Mouse (Mus musculus) neutrophil, adult 5-6 weeks (primary cell): ENCODE results near the gene Cobl. TPM values are rescaled to one million over a fixed set of nuclear protein-coding genes. Genes with fewer than 3 reads are reported as not detected.

Source experiments
- ATAC-seq: fragments of 151-379, 151-347 bp; 2 replicates; pipeline ENCODE4 v1.8.0; 2017; ENCODE audit warnings: mild to moderate bottlenecking, moderate TSS enrichment; ENCODE audit not compliant: insufficient number of reproducible peaks, poor library complexity, low FRiP score, severe bottlenecking; ENCODE audit errors: extremely low read depth
- total RNA-seq: library from RNA; stranded (forward); fragments of 200-1000 nt; gene quantifications from 2 replicates; pipeline ENCODE4 v1.2.3, GENCODE M21; 2017

Cobl gene
- total RNA-seq, 1 experiment from 2014 or later, result 0.12 TPM

DNA sequence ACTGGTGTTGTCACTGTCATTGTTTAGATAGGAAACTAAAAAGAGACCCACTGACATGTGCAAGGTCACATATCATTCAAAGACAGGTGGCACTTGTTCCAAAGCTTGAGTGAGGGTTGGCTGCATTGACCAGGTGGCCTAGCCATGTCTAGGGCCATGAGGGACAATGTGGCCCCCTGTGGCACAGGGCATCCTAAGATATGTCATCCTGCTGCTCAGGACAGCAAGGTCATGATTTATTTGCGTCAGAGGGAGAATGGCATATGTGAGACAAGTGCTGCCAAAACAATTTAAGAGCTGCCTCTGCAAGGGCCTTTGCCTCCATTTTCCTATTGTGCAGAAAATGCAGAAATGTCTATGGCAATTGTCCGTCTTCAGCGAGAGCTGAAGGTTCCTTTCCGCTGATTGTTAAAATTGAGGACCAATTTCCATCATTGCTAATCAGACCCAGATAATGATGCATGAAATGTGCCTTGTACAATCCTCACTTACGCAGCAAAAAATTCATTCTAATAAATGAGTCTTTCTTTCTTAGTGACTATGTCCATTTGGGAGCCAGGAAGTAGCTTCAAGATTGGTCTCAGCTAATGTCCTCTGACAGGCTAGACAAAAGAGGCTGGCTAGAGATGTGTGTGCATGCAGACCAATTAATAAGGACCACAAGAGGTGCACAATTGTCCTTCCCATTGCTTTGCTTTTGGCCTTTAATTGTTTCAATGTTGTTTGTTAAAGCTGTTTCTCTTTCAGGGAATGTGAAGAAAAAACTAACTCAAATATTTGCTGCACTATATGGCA, 207.2 kb downstream of the Cobl start:
- no peak for ATAC-seq

DNA sequence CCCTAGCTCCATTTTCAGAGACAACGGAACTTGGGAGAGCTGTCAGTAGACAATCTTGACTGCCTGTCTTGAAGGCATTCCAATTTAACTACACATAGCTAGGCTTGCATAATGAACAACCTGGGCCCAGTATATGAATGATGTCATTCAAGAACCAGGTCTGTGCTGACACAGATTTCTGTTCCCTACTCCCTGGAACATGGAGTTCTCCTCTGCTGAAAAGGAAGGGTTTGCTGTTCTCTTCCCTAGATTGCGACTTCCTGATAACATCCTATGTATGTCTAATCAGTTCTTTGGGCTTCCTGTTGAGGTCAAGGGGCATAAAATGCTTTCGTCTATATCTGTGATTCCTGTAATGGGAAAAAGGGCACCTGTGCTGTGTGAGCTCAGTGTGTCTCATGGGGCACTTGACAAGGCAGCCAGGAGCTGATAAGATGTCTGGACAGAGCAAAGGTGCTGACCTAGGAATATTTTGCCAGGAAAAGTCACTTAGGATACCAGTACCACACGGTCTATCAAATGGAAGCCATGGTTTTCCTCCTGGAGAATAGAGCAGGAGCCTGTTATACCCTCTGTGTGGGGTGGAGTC, 219.3 kb downstream of the Cobl start:
- ATAC-seq, result no peak

DNA sequence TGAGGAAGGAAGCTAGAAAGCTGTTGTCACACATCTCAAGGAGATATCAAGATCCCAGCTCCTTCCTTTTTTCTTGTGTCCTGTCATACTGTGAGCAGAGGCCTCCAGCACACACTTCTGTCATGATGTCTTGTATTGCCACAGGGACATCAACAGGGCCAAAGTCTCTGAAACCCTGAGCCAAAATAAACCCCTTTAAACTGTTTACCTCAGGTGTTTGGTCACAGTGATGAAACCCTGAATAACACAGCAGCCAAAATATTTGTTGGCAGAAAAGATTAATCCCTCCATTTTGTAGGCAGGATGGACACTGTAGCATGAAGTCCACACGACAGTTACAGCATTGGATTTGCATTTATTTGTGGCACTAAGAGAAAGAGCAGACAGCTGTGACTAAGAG, 228.4 kb downstream of the Cobl start:
- no peak for ATAC-seq

DNA sequence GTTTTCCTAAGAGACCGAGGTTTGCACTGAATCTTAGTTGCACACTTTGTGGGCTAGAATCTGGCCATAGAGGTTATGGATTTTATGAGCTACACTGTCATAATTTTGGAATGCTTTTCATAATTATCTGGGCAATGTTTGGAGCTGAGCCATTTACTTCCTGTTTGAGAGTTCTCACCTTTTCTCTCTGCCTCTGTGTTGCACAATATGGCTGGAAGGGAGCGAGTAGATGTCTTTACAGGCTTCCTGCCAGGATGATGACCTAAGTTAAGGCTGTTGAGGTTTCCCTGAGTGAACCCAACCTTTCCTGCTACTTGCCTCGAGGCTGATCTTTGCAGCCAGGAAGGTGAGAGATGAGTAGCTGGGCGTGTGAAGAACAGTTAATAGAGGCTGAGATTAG, 229.9 kb downstream of the Cobl start:
- ATAC-seq, result no peak

DNA sequence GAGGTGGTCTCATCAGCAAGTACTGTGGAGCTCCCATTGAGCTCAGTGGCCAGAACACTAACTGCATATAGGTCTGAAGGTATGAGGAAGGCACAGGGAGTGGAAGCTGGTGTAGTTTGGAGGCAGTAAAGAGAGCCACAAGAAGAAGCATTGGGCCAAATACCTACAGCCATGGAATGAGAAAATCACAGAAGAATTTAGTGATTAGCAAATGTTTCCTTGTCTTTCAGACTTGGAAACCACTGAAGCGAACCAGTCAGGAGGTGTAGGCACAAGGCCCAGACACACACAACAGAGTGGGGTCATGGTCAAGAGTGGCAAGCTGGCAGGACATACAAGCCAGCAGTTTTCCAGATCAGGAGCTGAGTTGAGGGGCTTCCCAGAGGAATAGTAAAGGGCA, 230.6 kb downstream of the Cobl start:
- ATAC-seq, result no peak

DNA sequence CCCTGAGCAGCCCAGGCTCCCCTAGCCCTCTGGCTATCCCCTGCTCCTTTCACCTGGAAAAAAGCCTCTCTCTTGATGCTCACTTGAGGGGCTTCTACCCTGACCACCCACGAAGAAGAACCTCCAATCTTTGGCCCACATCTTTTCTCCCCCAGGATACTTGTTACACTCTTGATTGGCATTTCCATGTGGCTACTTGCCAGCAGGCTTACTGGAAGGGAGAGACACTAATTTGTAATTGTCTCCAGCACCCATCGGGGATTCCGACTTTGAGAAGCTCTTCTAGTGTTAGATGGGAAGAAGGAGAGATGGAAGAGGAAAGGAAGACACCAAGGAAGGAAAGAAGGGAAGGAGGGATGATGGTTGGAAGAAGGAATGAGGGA, 232.0 kb downstream of the Cobl start:
- ATAC-seq, result no peak

DNA sequence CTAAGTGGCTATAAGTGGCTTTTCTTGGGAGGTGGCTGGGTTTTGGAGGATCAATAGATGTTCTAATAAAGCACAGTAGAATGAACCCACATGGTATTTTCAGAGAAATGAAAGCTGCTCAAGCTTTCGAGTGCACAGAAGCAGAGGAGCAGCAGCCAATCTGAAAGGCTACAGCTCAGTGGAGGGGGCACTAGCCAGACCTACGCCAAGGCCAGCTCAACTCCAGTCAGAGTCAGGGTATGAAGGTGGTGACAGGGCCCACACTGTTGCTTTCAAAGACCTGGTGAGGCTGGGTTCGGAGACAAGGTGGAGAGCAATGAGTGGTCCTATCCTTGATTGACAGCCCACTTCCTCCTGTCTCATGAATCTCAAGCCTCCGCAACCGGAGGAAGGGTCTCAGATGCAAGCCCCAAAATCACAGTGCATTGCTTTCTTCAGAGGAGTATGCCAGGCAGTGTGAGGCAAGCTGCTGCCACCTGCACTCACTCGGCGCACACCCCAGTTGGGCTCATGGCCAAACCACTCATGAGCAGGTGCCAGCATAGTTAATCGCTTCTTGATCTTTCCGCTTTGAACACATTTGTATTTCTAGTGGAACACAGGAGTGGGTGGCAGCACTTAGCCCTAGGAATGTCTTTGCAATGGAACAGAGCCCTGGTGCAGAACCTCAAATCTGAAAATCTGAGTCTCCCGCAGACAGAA, 232.6 kb downstream of the Cobl start:
- ATAC-seq, result no peak

DNA sequence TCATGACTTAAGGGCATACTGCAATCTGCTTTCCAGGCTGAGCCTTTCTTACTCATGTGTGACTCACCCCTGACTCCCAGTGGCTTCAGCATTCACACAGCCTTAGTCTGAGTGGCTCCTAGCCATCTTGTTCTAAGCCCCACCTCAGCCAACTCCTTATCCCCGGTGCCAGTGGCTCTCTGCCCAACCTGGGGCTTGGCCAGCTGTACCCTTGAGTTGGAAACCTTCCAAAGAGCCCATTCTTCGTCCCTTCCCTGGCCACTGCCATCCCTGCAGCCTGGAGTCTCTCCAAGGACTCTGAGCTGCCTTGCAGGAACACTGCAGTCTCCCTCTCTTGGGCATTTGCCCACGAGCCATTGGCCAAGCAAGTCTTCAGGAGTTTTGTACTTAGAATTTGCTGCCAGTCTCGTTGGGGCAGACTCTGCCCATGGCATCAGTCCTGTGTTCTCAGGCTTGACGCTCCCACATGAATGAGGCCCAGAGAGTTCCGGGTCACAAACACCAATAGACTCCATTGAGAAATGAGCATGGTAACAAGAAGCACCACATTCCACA, 233.2 kb downstream of the Cobl start:
- ATAC-seq, result no peak

DNA sequence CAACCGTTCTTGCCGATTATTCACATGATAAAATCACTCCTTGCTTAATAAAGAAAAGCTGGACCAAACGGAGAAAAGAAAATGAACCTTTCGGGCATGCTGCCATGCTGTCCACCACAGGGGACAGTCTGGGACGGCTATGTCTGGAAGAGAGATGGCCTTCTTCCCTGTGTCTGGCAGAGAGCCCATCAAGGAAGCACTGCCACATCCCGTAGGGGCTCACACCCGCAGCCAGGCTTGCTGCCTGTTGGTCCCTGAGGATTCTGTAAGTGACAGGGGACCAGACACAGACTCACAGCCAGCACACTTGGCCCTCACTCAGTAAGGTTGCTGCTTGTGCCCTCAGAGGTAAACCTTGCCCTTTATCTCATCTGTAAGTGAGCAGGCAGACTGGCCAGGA, 235.3 kb downstream of the Cobl start:
- ATAC-seq, result no peak

DNA sequence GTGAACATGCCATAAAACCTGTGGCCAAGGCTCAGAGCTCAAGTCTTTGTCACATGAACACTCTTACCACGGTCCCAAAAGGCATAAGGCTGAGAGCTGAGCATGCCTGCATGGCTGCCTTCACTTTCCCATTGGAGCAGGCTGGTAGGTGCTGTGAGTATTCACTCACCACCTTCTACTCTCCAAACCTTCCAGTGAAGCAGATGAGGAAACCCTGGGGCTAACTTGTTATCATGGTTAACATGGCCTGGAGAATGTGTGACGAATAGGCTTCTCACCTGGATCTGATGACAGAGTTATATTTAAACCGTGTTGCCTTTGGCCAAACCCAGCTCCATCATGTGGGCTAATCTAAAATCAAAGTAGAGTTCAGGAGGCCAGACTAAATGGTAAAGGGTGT, 237.4 kb downstream of the Cobl start:
- ATAC-seq, result no peak

DNA sequence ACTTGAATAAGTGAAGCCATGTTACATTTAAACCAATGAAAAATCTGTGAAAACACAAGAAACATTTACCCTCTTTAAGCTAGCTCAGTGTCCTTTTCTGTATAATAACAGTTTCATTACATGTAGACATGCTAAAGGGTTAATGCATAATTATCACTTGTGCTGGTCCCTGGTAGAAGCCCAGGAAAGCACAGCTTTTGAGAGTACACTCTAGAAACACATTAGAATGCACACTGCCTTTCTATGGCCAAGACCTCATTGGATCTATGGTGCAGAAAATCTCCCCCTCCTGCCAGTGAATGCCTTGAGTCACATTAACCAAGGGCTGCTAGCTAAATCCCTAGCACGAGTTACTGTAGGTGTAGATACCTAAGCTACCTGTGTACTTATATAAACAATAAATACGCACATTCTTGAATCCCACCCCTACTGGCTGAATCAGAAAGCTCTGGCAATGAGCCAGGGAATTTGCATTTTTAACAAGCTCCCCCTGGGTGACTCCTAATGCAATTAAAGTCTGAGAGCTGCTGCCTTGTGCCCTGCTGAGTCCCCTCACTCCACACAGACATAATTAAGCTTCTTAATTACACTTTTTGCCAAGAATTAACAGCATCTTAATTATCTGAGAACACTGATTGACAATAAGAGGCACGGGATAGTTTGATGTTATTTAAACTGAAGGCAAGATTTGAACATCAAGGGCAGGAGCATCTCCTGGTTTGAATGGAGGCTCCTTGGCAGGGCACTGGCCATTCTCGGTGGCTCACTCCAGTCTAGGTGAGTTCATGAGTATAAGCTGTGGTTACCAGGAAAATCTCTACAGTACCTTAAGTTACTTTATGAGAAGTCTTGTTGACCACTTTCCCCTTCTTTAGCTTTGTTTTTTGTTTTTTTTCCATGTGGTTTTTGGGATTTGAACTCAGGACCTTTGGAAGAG, 244.9 kb downstream of the Cobl start:
- ATAC-seq, result no peak

DNA sequence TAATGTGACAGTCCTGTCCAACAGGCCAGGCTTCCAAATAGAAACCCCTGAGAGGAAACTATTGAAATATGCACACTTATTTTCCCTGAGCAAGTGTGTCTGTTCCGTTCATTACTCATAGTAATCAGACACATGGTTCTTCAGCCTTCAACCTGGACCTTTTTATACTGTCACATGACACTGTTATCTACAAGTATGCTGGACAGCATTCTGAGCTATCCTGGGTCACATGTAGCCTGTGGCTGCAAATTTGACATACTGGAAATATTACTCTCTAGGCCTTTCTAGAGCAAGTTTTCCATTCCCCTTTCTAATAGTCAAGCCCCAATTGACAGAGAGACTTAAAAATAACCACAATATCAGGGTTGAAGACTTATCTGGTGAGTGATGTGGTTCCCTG, 247.9 kb downstream of the Cobl start:
- no peak for ATAC-seq

DNA sequence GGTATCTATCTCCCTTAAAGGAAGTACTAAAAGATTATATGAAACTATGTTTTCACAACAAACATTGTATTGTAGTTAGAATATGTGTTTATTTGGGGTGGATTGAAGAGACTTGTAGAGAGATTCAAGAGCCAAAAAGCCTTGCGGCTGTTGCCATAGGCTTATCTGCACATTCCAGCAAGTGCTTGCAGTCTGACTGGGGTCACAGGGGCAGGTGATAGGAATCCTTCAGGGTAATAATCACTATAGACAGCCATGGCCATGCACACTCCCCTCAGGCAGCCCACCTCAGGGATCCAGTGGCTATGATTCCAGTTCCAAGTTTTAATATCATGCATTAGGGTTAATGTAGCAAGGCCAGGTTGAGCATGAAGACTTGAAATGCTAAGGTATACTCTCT, 249.2 kb downstream of the Cobl start:
- no peak for ATAC-seq

DNA sequence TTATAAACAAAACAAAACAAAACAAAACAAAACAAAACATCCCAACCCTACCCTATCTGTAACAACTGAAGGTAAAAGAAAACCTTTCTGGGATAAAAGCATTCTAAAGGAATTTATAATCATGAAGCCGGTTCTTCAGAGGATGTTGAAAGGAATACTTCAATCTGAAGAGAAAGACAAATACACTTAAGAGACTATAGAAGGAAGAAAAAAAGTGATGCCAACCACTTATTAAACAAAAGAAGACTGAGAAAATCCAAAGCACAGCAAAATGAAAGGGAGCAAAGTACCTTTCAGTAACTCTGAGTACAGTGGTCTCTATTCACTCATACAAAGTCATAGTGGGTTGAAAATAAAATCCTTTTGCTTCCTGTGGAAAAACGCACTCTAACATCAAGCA, 256.2 kb downstream of the Cobl start:
- no peak for ATAC-seq

DNA sequence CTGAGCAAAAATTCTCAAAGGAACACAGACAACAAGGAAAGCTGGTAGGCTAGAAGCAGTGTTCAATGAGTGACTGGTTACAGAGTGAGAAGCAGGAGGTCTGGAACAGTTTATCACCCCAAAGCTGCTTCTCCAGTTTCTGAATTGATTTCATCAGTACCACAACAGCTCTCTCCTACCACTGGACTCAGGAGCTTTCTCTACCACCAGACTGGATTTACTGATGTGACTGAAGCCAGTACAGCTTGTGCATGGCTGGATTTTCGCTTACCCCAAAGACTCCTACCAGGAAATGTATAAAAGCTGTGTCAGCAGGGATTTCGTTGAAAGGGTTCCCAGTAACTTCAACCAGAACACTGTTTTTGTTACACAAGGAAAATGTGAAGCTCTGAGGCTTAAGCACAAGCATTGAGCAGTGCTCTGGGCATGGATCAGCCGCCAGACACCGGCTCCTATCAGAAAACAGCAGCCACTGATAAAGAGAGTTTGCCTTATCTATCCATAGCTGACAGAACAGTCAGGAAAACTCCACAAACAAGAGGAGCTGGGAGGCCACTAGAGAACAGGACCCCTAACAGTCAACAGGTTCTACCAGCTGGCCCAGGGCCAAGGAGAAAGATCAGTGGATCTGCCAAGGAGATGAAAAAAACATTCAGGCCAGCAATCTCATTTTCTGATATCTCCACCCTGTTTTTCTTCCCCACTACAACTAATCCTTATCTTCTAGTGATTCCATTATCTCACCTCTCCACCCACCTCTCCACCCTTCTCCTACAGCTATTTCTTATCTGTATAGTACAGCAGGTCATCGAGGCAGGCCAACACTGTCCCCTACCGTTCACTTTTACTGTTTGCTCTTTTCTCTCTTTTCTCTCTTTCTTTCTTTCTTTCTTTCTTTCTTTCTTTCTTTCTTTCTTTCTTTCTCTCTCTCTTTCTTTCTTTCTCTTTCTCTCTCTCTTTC, 259.3 kb downstream of the Cobl start:
- ATAC-seq, result no peak

DNA sequence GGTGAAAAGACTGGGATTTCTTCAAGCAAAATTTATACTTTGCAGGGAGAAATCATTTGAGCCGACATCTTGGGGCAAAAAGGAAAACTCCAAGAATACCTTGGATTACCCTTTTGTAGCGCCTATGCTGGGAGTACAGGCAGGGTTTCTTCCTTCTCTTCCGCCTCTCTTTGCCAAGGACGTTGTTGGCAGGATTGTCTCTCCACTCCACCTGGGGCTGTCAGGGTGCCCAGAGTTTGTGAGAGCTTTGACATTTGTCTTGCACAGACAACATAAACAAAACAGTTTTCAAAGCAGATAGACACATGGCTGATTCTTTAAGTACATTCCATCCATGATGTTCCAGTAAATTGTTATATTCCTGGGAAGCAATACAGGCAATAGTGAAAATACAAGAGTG, 265.3 kb downstream of the Cobl start:
- ATAC-seq, result no peak

DNA sequence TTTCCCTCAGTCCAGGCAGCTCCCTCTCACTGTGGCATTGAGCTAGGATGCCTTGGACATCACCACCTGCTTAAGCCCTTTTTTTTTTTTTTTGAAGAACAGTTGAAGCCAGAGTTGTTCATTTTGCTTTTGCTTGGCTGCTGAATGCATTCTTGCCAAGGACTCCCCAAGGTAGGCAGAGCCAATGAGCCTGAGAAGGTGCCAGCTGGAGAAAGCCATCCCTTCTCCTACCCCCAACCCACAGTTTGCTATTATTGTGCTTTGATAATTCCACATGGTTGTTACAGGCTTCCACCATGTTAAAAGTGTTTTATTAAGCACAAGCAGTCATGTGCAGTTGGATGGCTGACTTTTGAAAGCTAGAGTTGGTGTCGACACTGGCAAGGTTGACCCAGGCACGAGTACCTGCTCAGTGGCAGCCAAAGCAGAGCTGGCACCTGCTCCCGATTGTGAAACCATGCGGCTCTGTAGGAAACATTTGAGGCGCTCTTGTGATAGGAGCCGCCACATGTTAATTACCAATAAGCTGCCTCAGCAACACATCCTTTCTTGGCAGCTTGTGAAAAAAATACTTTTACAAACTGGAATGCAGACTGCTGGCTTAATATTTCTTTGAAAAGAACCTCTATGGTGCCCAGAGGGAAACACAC, 265.9 kb downstream of the Cobl start:
- no peak for ATAC-seq

DNA sequence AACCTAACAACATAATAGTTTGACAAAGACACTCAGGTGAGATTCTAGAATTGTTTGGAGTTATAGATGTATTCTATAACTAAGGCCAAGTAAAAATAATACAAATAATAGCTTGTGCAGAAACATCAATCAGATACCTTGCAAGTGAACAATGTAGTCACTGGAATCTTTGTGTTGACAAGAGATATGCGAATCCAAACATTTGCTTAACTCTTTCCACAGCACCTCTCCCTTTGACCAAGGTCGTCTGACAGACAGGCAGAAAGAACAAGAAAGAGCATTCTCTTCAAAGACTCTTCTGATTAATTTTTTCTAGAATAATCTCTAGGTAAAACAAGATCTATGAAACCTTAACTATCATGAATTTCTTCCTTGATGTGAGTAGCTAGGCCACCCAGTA, 266.7 kb downstream of the Cobl start:
- no peak for ATAC-seq
